Mouse (Mus musculus) cerebellum, adult 2 months (tissue): ENCODE data around the gene 2900026A02Rik.

ENCODE experiments used
- CTCF ChIP-seq: fragments of 200-500 bp; IDR thresholded peaks from 2 replicates; pipeline ENCODE4 v1.5.1; 2011; ENCODE audit warnings: low read depth, mild to moderate bottlenecking, control low read depth, low read length, moderate library complexity, borderline replicate concordance; ENCODE audit not compliant: insufficient read depth
- POLR2A ChIP-seq: fragments of 200-500 bp; IDR thresholded peaks from 2 replicates; pipeline ENCODE4 v1.6.1; 2011; ENCODE audit warnings: low read length, control low read depth, borderline replicate concordance; ENCODE audit not compliant: insufficient read depth

GRCm38 (mm10) chr5:113040776-113041175, 180.3 kb downstream of the 2900026A02Rik start:
- no peak for TF ChIP-seq CTCF
- TF ChIP-seq POLR2A: no peak
